Mouse (Mus musculus): ENCODE data around the gene Mcm9.

The Mcm9 gene

GRCm38 (mm10) chr10:53493954-53494353 lies 136.3 kb downstream of the Mcm9 start:
- DNase-seq: no peak

All from kidney, postnatal 4 days (tissue).